Mouse (Mus musculus) CH12.LX (cell line): ENCODE results near the gene Lima1. TPM values are rescaled to one million over a fixed set of nuclear protein-coding genes. Genes with fewer than 3 reads are reported as not detected.

ENCODE experiments used
- DNase-seq: peaks from one replicate; pipeline ENCODE4 v3.0.0-alpha.2; 2013; ENCODE audit errors: extremely low read depth
- H3K27ac ChIP-seq: 2 replicates; pipeline ENCODE4 v1.5.1; 2012; ENCODE audit warnings: low read depth, mild to moderate bottlenecking, control low read depth, moderate library complexity; ENCODE audit not compliant: insufficient read depth
- H3K27me3 ChIP-seq: replicated peaks from 2 replicates; pipeline ENCODE3; 2012; ENCODE audit warnings: inconsistent platforms
- H3K36me3 ChIP-seq, 2 experiments: replicated peaks in 1 of 2; 2 replicates each; pipeline versions ENCODE3 to v1.6.1; 2012; ENCODE audit warnings: inconsistent platforms in 1 of 2, low read length in 1 of 2, mild to moderate bottlenecking in 1 of 2, mixed read lengths in 1 of 2, moderate library complexity in 1 of 2; ENCODE audit not compliant: control insufficient read depth in 1 of 2, insufficient read depth in 1 of 2
- H3K4me1 ChIP-seq, 2 experiments: 2 replicates each; pipeline ENCODE4 v1.6.1; 2012; ENCODE audit warnings: inconsistent platforms in 1 of 2, moderate library complexity in 1 of 2; ENCODE audit not compliant: insufficient read depth in 2 of 2, control insufficient read depth in 1 of 2
- H3K4me2 ChIP-seq: 2 replicates; pipeline ENCODE4 v1.6.1; 2012; ENCODE audit warnings: low read depth, mild to moderate bottlenecking, control low read depth; ENCODE audit not compliant: poor library complexity, insufficient read depth, severe bottlenecking
- H3K4me3 ChIP-seq, 3 experiments: fragments of 150-350 bp in 1 of 3; sonication (generic) in 1 of 3; replicated peaks in 1 of 3; 2 replicates each; pipeline versions ENCODE3 to v1.5.1; 2011 to 2012; ENCODE audit warnings: low read depth in 2 of 3, low read length in 2 of 3, mild to moderate bottlenecking in 2 of 3, moderate library complexity in 2 of 3, control low read depth in 1 of 3, improper control_type of control experiment in 1 of 3, inconsistent platforms in 1 of 3, mixed read lengths in 1 of 3; ENCODE audit not compliant: poor library complexity in 1 of 3
- H3K79me2 ChIP-seq: replicated peaks from 2 replicates; pipeline ENCODE4 v1.6.1; 2012; ENCODE audit warnings: mild to moderate bottlenecking, moderate library complexity; ENCODE audit not compliant: control insufficient read depth, poor library complexity, insufficient read depth, severe bottlenecking; ENCODE audit errors: extremely low read depth
- H3K9ac ChIP-seq: 2 replicates; pipeline ENCODE4 v1.6.1; 2012; ENCODE audit warnings: low read depth, mild to moderate bottlenecking, control low read depth, moderate library complexity; ENCODE audit not compliant: insufficient read depth
- H3K9me3 ChIP-seq: replicated peaks from 2 replicates; pipeline ENCODE3; 2012; ENCODE audit warnings: low read length, inconsistent platforms, mixed read lengths
- CHD2 ChIP-seq: IDR thresholded peaks from 2 replicates; pipeline ENCODE4 v1.6.1; 2011; ENCODE audit warnings: low read length, improper control_type of control experiment
- CTCF ChIP-seq, 2 experiments: IDR thresholded peaks in 1 of 2; conservative IDR thresholded peaks in 1 of 2; 2 replicates each; pipeline ENCODE4 v1.5.1; 2011 to 2012; ENCODE audit warnings: low read depth in 2 of 2, low read length in 2 of 2, improper control_type of control experiment in 1 of 2, inconsistent platforms in 1 of 2, mild to moderate bottlenecking in 1 of 2, moderate library complexity in 1 of 2
- E2F4 ChIP-seq: IDR thresholded peaks from 2 replicates; pipeline ENCODE4 v1.6.1; 2011; ENCODE audit warnings: low read depth, low read length, improper control_type of control experiment; ENCODE audit not compliant: insufficient replicate concordance
- ETS1 ChIP-seq: conservative IDR thresholded peaks from 2 replicates; pipeline ENCODE4 v1.6.1; 2012; ENCODE audit warnings: low read depth, mild to moderate bottlenecking, inconsistent platforms, low read length, improper control_type of control experiment, moderate library complexity
- HCFC1 ChIP-seq: IDR thresholded peaks from 2 replicates; pipeline ENCODE4 v1.6.1; 2012; ENCODE audit warnings: low read depth, mild to moderate bottlenecking, inconsistent platforms, low read length, improper control_type of control experiment
- IRF4 ChIP-seq: IDR thresholded peaks from 2 replicates; pipeline ENCODE4 v1.6.1; 2014; ENCODE audit warnings: low read depth, mild to moderate bottlenecking, inconsistent platforms, low read length, improper control_type of control experiment
- MAFK ChIP-seq: IDR thresholded peaks from 2 replicates; pipeline ENCODE4 v1.6.1; 2011; ENCODE audit warnings: low read length, improper control_type of control experiment; ENCODE audit not compliant: insufficient replicate concordance
- MAZ ChIP-seq: IDR thresholded peaks from 2 replicates; pipeline ENCODE4 v1.6.1; 2012; ENCODE audit warnings: low read depth, mild to moderate bottlenecking, inconsistent platforms, low read length, improper control_type of control experiment, moderate library complexity
- MXI1 ChIP-seq: IDR thresholded peaks from 2 replicates; pipeline ENCODE4 v1.6.1; 2011; ENCODE audit warnings: mild to moderate bottlenecking, low read depth, low read length, improper control_type of control experiment
- NRF1 ChIP-seq: IDR thresholded peaks from 2 replicates; pipeline ENCODE4 v1.6.1; 2014; ENCODE audit warnings: low read depth, mild to moderate bottlenecking, inconsistent platforms, low read length, improper control_type of control experiment, moderate library complexity
- PAX5 ChIP-seq: IDR thresholded peaks from 2 replicates; pipeline ENCODE4 v1.6.1; 2012; ENCODE audit warnings: low read length, inconsistent platforms, mixed read lengths
- POLR2AphosphoS2 ChIP-seq: IDR thresholded peaks from 2 replicates; pipeline ENCODE4 v1.6.1; 2011; ENCODE audit warnings: low read depth, low read length, improper control_type of control experiment
- SMC3 ChIP-seq: IDR thresholded peaks from 2 replicates; pipeline ENCODE4 v1.6.1; 2011; ENCODE audit warnings: low read depth, low read length, improper control_type of control experiment
- TBP ChIP-seq: conservative IDR thresholded peaks from 2 replicates; pipeline ENCODE4 v1.6.1; 2011; ENCODE audit warnings: low read depth, low read length, improper control_type of control experiment
- USF1 ChIP-seq: IDR thresholded peaks from 2 replicates; pipeline ENCODE4 v1.6.1; 2014; ENCODE audit warnings: low read depth, mild to moderate bottlenecking, inconsistent platforms, low read length, improper control_type of control experiment
- USF2 ChIP-seq: conservative IDR thresholded peaks from 2 replicates; pipeline ENCODE4 v1.6.1; 2011; ENCODE audit warnings: low read depth, low read length, improper control_type of control experiment
- ZKSCAN1 ChIP-seq: IDR thresholded peaks from 2 replicates; pipeline ENCODE4 v1.6.1; 2012; ENCODE audit warnings: low read depth, inconsistent platforms, low read length, improper control_type of control experiment, borderline replicate concordance
- dilution Hi-C: fragments of 300-500 bp; cut with MboI; formaldehyde crosslinking; loops from 2 replicates; pipeline ENCODE4 v1.14.3; 2020; ENCODE audit warnings: low sequenced_read_pairs; ENCODE audit not compliant: extremely low pct_unique_long_range_greater_than_20kb, extremely low pct_ligation_motif_present
- in situ Hi-C: fragments of 300-500 bp; cut with MboI; formaldehyde crosslinking; loops from 3 replicates; pipeline ENCODE4 v1.14.3; 2019; ENCODE audit warnings: low sequenced_read_pairs, low pct_ligation_motif_present, low pct_unique_long_range_greater_than_20kb, mixed read lengths
- polyA plus RNA-seq: library from polyadenylated mRNA; unstranded; fragments of >175 nt; gene quantifications from 2 replicates; pipeline ENCODE4 v1.2.1, GENCODE M21; 2012; ENCODE audit warnings: low read depth; ENCODE audit not compliant: insufficient read length
- total RNA-seq, 2 experiments: library from RNA; depleted of rRNA; stranded (reverse); fragments of 300-350 nt in 1 of 2; fragments of >200 nt in 1 of 2; gene quantifications; 2 replicates each; pipeline ENCODE4 v1.2.3; 2012 to 2014

Gene Lima1
- total and polyA plus RNA-seq, 3 experiments, result 10.3 to 26.9 (median 18.7) TPM

- Histone ChIP-seq H3K27me3 (no peaks in the 10 kb centered on the region), H3K4me2 (no peak overlapping the region), H3K9me3 (no peaks in the 10 kb centered on the region), H3K27ac (no peak overlapping the region), H3K36me3 (no peaks in the 10 kb centered on the region), H3K4me3 (no peak overlapping the region), H3K9ac (no peak overlapping the region), H3K79me2 (no peaks in the 10 kb centered on the region), H3K4me1 (peaks cover 0 to 8% of the 10 kb centered on the region in 2 experiments; a peak in 2 of 4 replicates)
- TF ChIP-seq IRF4 (no peak), POLR2AphosphoS2 (no peak), MXI1 (no peak), USF2 (no peak), USF1 (no peak), TBP (no peak), PAX5 (no peak)
- in situ Hi-C loops (no loop called here), dilution Hi-C loops (no loop called here)
- no peak for DNase-seq
Observed at GRCm38 (mm10) chr15:99903227-99903626, 28.0 kb upstream of the Lima1 start.

DNA sequence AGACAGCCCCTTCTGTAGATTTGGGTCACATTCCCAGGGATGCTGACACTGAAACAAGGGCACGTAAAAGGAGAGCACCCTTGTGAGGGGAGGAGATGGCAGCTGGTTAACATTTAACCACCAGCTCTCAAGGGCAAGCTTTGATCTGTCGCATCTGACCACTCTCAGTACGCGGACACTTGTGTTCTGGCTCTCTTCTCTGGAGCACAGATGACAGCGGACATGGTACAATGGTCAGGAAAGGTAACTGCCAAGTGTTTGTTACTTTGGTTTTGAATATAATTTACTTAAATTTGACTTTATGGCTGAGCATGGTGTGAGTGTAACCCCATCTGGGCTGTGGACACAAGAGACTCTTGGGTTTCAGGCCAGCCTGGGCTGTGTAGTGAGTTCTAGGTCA is 27.5 kb upstream of the Lima1 start:
- Histone ChIP-seq H3K4me3 (no peak overlapping the region), H3K36me3 (no peaks in the 10 kb centered on the region), H3K9me3 (no peaks in the 10 kb centered on the region), H3K27ac (no peak overlapping the region), H3K27me3 (no peaks in the 10 kb centered on the region), H3K4me1 (peaks cover 0 to 12% of the 10 kb centered on the region in 2 experiments; a peak in 2 of 4 replicates), H3K4me2 (no peak overlapping the region), H3K79me2 (no peaks in the 10 kb centered on the region), H3K9ac (no peak overlapping the region)
- dilution Hi-C loops (no loop called here), in situ Hi-C loops (no loop called here)
- DNase-seq, result no peak
- TF ChIP-seq E2F4, result no peak
- TF ChIP-seq SMC3, result no peak
- TF ChIP-seq TBP, result no peak
- TF ChIP-seq CTCF (conservative IDR thresholded peaks at IDR 0.05 in 1 of 2, IDR thresholded peaks at IDR 0.05 in 1 of 2; ENCODE audit: low read depth in 2 of 2, low read length in 2 of 2), result no peak
- no peak for TF ChIP-seq MAFK
- TF ChIP-seq NRF1, result no peak
- TF ChIP-seq HCFC1, result no peak
- no peak for TF ChIP-seq MXI1
- no peak for TF ChIP-seq ETS1
- no peak for TF ChIP-seq MAZ
- TF ChIP-seq CHD2, result no peak
- TF ChIP-seq ZKSCAN1, result no peak
